Mouse (Mus musculus) kidney, postnatal 0 days (tissue): ENCODE measurements at regions not wholly inside any gene's neighbourhood (a gene's known extent, or its start where the extent isn't known, plus 50 kb on each side); places are given as distances from the start of the nearest gene placed in this dataset.
A peak's percentile ranks its signal among the peaks of the same experiment; 100 is the strongest.

Experiments
- ATAC-seq: fragments of 200-750 bp; cut with Nextera tagmentation; replicated peaks from 2 replicates; pipeline ENCODE4 v1.8.0; 2017; ENCODE audit warnings: low read depth, moderate number of reproducible peaks, moderate TSS enrichment, moderate library complexity; ENCODE audit not compliant: low FRiP score
- DNase-seq: peaks from one replicate; pipeline ENCODE4 v3.0.0-alpha.2; 2016; ENCODE audit warnings: low spot score
- H3K27ac ChIP-seq: fragments of 300-500 bp; sonication (generic); 2 replicates; pipeline ENCODE4 v1.5.1; 2014; ENCODE audit warnings: mild to moderate bottlenecking
- H3K27me3 ChIP-seq: fragments of 300-500 bp; sonication (generic); 2 replicates; pipeline ENCODE4 v1.6.1; 2014; ENCODE audit warnings: low read length, mixed read lengths; ENCODE audit not compliant: insufficient read depth
- H3K36me3 ChIP-seq: fragments of 300-500 bp; sonication (generic); 2 replicates; pipeline ENCODE4 v1.6.1; 2014; ENCODE audit warnings: low read length, mixed read lengths; ENCODE audit not compliant: insufficient read depth
- H3K4me1 ChIP-seq: fragments of 300-500 bp; sonication (generic); replicated peaks from 2 replicates; pipeline ENCODE4 v1.6.1; 2014; ENCODE audit warnings: antibody characterized with exemption, low read length, mixed read lengths; ENCODE audit not compliant: insufficient read depth
- H3K4me2 ChIP-seq: fragments of 300-500 bp; sonication (generic); 2 replicates; pipeline ENCODE4 v1.6.1; 2014; ENCODE audit warnings: mild to moderate bottlenecking, low read length, moderate library complexity, mixed read lengths
- H3K4me3 ChIP-seq: fragments of 300-500 bp; sonication (generic); replicated peaks from 2 replicates; pipeline ENCODE4 v1.5.1; 2014; ENCODE audit warnings: low read depth, low read length
- H3K9ac ChIP-seq: fragments of 300-500 bp; sonication (generic); 2 replicates; pipeline ENCODE4 v1.6.1; 2014; ENCODE audit warnings: low read depth, low read length
- H3K9me3 ChIP-seq: fragments of 300-500 bp; sonication (generic); replicated peaks from 2 replicates; pipeline ENCODE4 v1.6.1; 2016; ENCODE audit warnings: low read length, inconsistent platforms, mixed read lengths
- CTCF ChIP-seq: IDR thresholded peaks from 2 replicates; pipeline ENCODE4 v1.5.1; 2016; ENCODE audit warnings: antibody characterized with exemption, low read depth, mild to moderate bottlenecking, moderate library complexity
- WGBS: fragments of 180-500 bp; shearing (Covaris S2); extraction: QIAGEN DNeasy Blood & Tissue Kit; methylation state at CpG from one replicate; pipeline ENCODE4 v1.1.7; 2014; 5-methylcytosine and 5-hydroxymethylcytosine counted together

GRCm38 (mm10) chr12:12497277-12497841, 235.4 kb downstream of the Fam49a start:
- DNase-seq (no peak), ATAC-seq (no peak)
- H3K4me1 ChIP-seq, result no peaks in the 10 kb centered on the region
- no peaks in the 10 kb centered on the region for H3K36me3 ChIP-seq
- no peak overlapping the region for H3K9ac ChIP-seq
- no peaks in the 10 kb centered on the region for H3K27me3 ChIP-seq
- 82% methylated on average over 6 of the region's 6 CpGs for WGBS
- no peak overlapping the region for H3K4me3 ChIP-seq
- no peak overlapping the region for H3K4me2 ChIP-seq
- H3K27ac ChIP-seq, result no peak overlapping the region
- no peaks in the 10 kb centered on the region for H3K9me3 ChIP-seq
- no peak for TF ChIP-seq CTCF

DNA sequence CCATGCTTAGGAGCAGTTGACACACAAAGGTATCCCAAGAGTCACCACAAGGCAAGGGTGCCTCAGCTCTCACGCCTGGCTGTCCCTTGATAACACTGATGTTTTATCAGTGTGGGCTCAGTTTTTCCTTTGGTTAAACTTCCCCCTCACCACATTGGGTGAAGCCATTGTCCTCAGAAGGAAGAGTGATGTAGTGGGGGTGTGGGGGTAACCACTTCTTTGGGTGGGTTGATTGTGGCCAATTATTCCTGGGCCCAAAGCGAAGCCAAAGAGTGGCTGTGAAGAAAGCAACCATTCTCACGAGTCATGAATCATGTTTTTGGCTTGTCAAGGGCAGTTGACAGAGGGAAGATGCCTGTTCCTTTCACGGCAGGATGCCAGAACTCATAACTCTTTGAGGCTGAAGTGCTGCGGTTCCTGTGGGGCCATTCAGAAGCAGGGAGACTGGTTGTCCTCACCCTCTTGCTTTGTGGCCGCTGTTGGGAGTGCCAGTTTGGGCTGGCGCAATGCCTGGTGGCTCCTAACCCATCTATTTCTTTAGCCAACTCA, 234.7 kb downstream of the Fam49a start:
- H3K36me3 ChIP-seq, result no peaks in the 10 kb centered on the region
- no peak for TF ChIP-seq CTCF
- no peaks in the 10 kb centered on the region for H3K27me3 ChIP-seq
- H3K9me3 ChIP-seq, result no peaks in the 10 kb centered on the region
- DNase-seq (peak; percentile 44), ATAC-seq (no peak)
- no peak overlapping the region for H3K4me3 ChIP-seq
- no peak overlapping the region for H3K4me2 ChIP-seq
- WGBS, result 54% methylated on average over 7 of the region's 7 CpGs
- no peak overlapping the region for H3K27ac ChIP-seq
- H3K4me1 ChIP-seq, result no peaks in the 10 kb centered on the region
- no peak overlapping the region for H3K9ac ChIP-seq

DNA sequence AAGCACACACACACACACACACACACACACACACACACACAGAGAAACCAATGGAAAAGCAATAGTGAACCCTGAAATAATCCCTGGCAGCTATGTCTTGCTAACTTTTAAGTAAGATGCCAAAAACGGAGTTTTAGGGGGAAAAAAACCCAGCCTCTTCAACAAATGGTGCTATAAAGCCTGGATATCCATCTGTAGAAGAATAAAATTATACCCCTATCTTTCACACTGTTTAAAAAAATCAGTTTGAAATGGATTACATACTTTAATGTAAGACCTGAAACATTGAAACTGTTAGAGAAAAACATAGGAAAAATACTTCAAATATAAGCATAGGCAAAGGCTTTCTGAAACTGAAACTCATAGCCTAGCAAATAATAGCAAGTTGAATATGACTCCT, 228.2 kb downstream of the Fam49a start:
- ATAC-seq, result no peak
- Histone ChIP-seq H3K27me3 (no peaks in the 10 kb centered on the region), H3K9ac (no peak overlapping the region), H3K9me3 (no peaks in the 10 kb centered on the region), H3K4me1 (no peaks in the 10 kb centered on the region), H3K4me2 (no peak overlapping the region), H3K36me3 (no peaks in the 10 kb centered on the region), H3K27ac (no peak overlapping the region), H3K4me3 (no peak overlapping the region)
- no peak for TF ChIP-seq CTCF
- DNase-seq, result no peak
- WGBS, result 88% methylated on average over 1 of the region's 1 CpGs

GRCm38 (mm10) chr12:12488090-12488489, 226.2 kb downstream of the Fam49a start:
- whole genome bisulfite sequencing, result 90% methylated on average over 1 of the region's 1 CpGs
- no peak for ATAC-seq

DNA sequence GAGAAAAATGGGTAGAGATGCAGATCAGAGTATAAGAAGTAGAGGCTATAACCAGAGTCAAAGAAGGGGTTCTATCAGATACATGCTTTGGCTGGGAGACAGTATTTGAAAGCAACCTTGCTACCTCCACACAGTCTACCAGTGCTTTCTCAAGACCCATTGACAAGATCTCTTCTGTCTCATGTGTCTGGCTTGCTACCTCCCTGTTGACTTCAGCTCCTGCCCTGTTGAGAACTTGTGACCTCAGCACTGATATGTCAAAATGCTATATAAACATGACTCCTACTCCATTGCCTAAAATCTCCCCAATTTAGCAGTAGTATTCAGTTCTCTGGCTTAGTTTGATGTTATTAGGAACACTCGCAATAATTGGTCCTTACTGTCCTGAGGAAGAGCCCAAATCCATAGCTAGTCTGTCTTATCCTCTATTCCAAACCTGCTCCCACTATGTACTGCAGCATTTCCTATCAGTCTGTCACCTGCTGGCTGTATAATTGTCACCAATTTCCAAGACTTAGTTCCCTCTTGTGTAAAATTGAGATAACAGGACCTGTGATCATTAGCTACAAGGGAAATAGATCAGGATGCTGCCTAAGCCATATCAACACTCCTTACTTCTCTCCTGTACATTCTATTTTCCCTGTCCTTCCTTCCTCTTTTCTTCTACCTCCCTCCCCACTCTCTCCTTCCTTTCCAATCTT, 224.9 kb downstream of the Fam49a start:
- Histone ChIP-seq H3K9ac (no peak overlapping the region), H3K36me3 (no peaks in the 10 kb centered on the region), H3K4me2 (no peak overlapping the region), H3K4me3 (no peak overlapping the region), H3K9me3 (no peaks in the 10 kb centered on the region), H3K27ac (no peak overlapping the region), H3K27me3 (no peaks in the 10 kb centered on the region), H3K4me1 (no peaks in the 10 kb centered on the region)
- WGBS, result 90% methylated on average over 1 of the region's 1 CpGs
- TF ChIP-seq CTCF, result no peak
- DNase-seq, result no peak
- ATAC-seq, result no peak

More at GRCm38 (mm10) chr12:12488090-12488489, 226.2 kb downstream of the Fam49a start:
- no peak overlapping the region for H3K27ac ChIP-seq
- no peaks in the 10 kb centered on the region for H3K4me1 ChIP-seq
- DNase-seq, result no peak
- no peak overlapping the region for H3K4me2 ChIP-seq
- no peaks in the 10 kb centered on the region for H3K27me3 ChIP-seq
- no peak overlapping the region for H3K9ac ChIP-seq
- no peak overlapping the region for H3K4me3 ChIP-seq
- TF ChIP-seq CTCF, result no peak
- H3K36me3 ChIP-seq, result no peaks in the 10 kb centered on the region
- H3K9me3 ChIP-seq, result no peaks in the 10 kb centered on the region

GRCm38 (mm10) chr12:12484921-12485680, 223.2 kb downstream of the Fam49a start:
- no peak overlapping the region for H3K4me3 ChIP-seq
- no peak overlapping the region for H3K9ac ChIP-seq
- H3K4me1 ChIP-seq, result no peaks in the 10 kb centered on the region
- WGBS, result 71% methylated on average over 9 of the region's 9 CpGs
- H3K36me3 ChIP-seq, result no peaks in the 10 kb centered on the region
- no peaks in the 10 kb centered on the region for H3K27me3 ChIP-seq
- no peak overlapping the region for H3K27ac ChIP-seq
- ATAC-seq, result no peak
- DNase-seq, result no peak
- no peak for TF ChIP-seq CTCF
- H3K9me3 ChIP-seq, result no peaks in the 10 kb centered on the region
- no peak overlapping the region for H3K4me2 ChIP-seq
